Mouse (Mus musculus): ENCODE results near the gene Cpsf4. TPM values are rescaled to one million over a fixed set of nuclear protein-coding genes. Genes with fewer than 3 reads are reported as not detected.
"Not testable (repeated sequence)": the region's sequence is repeated elsewhere in the genome, so short reads cannot be mapped to it uniquely, and the experiment has no call there.

Gene Cpsf4
- polyA plus RNA-seq, 1 experiment from 2014 or later = 27.3 TPM

GRCm38 (mm10) chr5:145219981-145220380 lies 53.0 kb downstream of the Cpsf4 start:
- no peak for DNase-seq (ENCODE audit: low spot score)
- no peaks in the 10 kb centered on the region for H3K27me3 ChIP-seq (ENCODE audit: control insufficient read depth, insufficient read depth, low read length)
- no peaks in the 10 kb centered on the region for H3K9me3 ChIP-seq (ENCODE audit: control insufficient read depth, low read length)
- H3K4me1 ChIP-seq (replicated peaks; ENCODE audit: control insufficient read depth, insufficient read depth, low read length) = no peaks in the 10 kb centered on the region
- no peak overlapping the region for H3K27ac ChIP-seq (ENCODE audit: low read depth, low read length)
- H3K36me3 ChIP-seq (ENCODE audit: control insufficient read depth, insufficient read depth, low read length) = peaks cover 13% of the 10 kb centered on the region; the same call in 1 of the 2 replicates
- 92% methylated on average over 8 of the region's 8 CpGs for WGBS
- no peak overlapping the region for H3K4me2 ChIP-seq (replicated peaks; ENCODE audit: low read depth, low read length)
- no peak overlapping the region for H3K9ac ChIP-seq (ENCODE audit: low read depth, low read length)
- ATAC-seq (ENCODE audit: low FRiP score) = no peak
- H3K4me3 ChIP-seq (ENCODE audit: low read depth, low read length) = no peak overlapping the region

- Histone ChIP-seq H3K36me3 (ENCODE audit: control insufficient read depth, insufficient read depth, low read length) (peaks cover 13% of the 10 kb centered on the region; the same call in 1 of the 2 replicates), H3K9ac (ENCODE audit: low read depth, low read length) (no peak overlapping the region), H3K4me2 (replicated peaks; ENCODE audit: low read depth, low read length) (no peak overlapping the region), H3K4me1 (replicated peaks; ENCODE audit: control insufficient read depth, insufficient read depth, low read length) (no peaks in the 10 kb centered on the region), H3K9me3 (ENCODE audit: control insufficient read depth, low read length) (no peaks in the 10 kb centered on the region), H3K4me3 (ENCODE audit: low read depth, low read length) (no peak overlapping the region), H3K27me3 (ENCODE audit: control insufficient read depth, insufficient read depth, low read length) (no peaks in the 10 kb centered on the region), H3K27ac (ENCODE audit: low read depth, low read length) (no peak overlapping the region)
- DNase-seq (ENCODE audit: low spot score) = no peak
- no peak for ATAC-seq (ENCODE audit: low FRiP score)
- WGBS = 85% methylated on average over 5 of the region's 5 CpGs
Observed at GRCm38 (mm10) chr5:145222840-145223239, 55.8 kb downstream of the Cpsf4 start.

DNA sequence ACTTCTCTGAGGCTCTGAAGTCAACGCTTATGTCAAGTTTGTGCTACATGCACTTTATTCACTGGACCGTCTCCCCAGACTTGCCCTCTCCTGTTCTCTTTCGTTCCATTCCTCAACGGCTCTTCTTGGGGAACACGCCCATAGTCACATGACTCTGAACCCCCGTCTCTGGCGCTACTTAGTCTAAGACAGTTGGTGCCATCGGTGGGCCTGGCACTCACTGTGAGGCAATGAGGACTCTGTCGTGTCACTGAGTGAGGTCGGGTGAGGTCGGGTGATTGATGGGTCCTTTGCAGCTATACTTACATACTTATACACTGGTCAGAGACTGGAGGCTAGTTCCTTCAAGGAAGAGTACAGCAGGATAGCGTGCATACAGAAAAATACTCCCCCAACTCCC lies 56.4 kb downstream of the Cpsf4 start:
- H3K27me3 ChIP-seq (ENCODE audit: control insufficient read depth, insufficient read depth, low read length) = no peaks in the 10 kb centered on the region
- DNase-seq (ENCODE audit: low spot score) (no peak), ATAC-seq (ENCODE audit: low FRiP score) (no peak)
- 84% methylated on average over 12 of the region's 12 CpGs for WGBS
- no peaks in the 10 kb centered on the region for H3K9me3 ChIP-seq (ENCODE audit: control insufficient read depth, low read length)
- no peaks in the 10 kb centered on the region for H3K4me1 ChIP-seq (replicated peaks; ENCODE audit: control insufficient read depth, insufficient read depth, low read length)
- H3K36me3 ChIP-seq (ENCODE audit: control insufficient read depth, insufficient read depth, low read length) = peaks cover 11% of the 10 kb centered on the region; the same call in 1 of the 2 replicates
- H3K4me2 ChIP-seq (replicated peaks; ENCODE audit: low read depth, low read length) = no peak overlapping the region
- no peak overlapping the region for H3K4me3 ChIP-seq (ENCODE audit: low read depth, low read length)
- no peak overlapping the region for H3K9ac ChIP-seq (ENCODE audit: low read depth, low read length)
- no peak overlapping the region for H3K27ac ChIP-seq (ENCODE audit: low read depth, low read length)

DNA sequence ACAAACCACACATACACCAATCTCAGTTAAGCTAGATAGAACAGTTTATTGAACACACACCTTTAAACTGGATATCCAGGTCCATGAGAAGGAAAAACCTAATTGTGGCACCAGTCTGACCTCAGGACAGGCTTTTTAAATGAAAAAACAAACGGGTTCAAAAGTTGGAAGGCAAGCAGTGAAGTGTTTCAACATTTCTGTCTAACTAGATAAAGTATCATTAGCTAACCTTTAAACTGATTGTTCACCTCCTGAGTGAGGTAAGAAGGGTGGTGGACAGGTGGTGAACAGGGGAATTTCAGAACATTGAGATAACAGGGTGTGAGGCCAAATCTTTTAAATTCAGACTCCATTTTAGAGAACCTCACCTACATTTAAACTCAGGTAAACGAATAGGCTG lies 59.4 kb downstream of the Cpsf4 start:
- WGBS = 61% methylated on average over 2 of the region's 2 CpGs
- ATAC-seq (ENCODE audit: low FRiP score) = no peak
- no peaks in the 10 kb centered on the region for H3K36me3 ChIP-seq (ENCODE audit: control insufficient read depth, insufficient read depth, low read length)
- H3K4me1 ChIP-seq (replicated peaks; ENCODE audit: control insufficient read depth, insufficient read depth, low read length) = no peaks in the 10 kb centered on the region
- H3K27me3 ChIP-seq (ENCODE audit: control insufficient read depth, insufficient read depth, low read length) = no peaks in the 10 kb centered on the region
- no peak overlapping the region for H3K9ac ChIP-seq (ENCODE audit: low read depth, low read length)
- no peaks in the 10 kb centered on the region for H3K9me3 ChIP-seq (ENCODE audit: control insufficient read depth, low read length)
- no peak overlapping the region for H3K4me3 ChIP-seq (ENCODE audit: low read depth, low read length)
- H3K27ac ChIP-seq (ENCODE audit: low read depth, low read length) = no peak overlapping the region
- no peak overlapping the region for H3K4me2 ChIP-seq (replicated peaks; ENCODE audit: low read depth, low read length)
- no peak for DNase-seq (ENCODE audit: low spot score)

- not testable (repeated sequence) for H3K4me1 ChIP-seq (replicated peaks; ENCODE audit: control insufficient read depth, insufficient read depth, low read length); H3K4me2 ChIP-seq (replicated peaks; ENCODE audit: low read depth, low read length); ATAC-seq (ENCODE audit: low FRiP score); H3K36me3 ChIP-seq (ENCODE audit: control insufficient read depth, insufficient read depth, low read length); H3K27ac ChIP-seq (ENCODE audit: low read depth, low read length); H3K4me3 ChIP-seq (ENCODE audit: low read depth, low read length); DNase-seq (ENCODE audit: low spot score); H3K9me3 ChIP-seq (ENCODE audit: control insufficient read depth, low read length); H3K9ac ChIP-seq (ENCODE audit: low read depth, low read length); H3K27me3 ChIP-seq (ENCODE audit: control insufficient read depth, insufficient read depth, low read length)
- WGBS = 87% methylated on average over 6 of the region's 6 CpGs
Observed at GRCm38 (mm10) chr5:145229283-145229682, 62.3 kb downstream of the Cpsf4 start.

DNA sequence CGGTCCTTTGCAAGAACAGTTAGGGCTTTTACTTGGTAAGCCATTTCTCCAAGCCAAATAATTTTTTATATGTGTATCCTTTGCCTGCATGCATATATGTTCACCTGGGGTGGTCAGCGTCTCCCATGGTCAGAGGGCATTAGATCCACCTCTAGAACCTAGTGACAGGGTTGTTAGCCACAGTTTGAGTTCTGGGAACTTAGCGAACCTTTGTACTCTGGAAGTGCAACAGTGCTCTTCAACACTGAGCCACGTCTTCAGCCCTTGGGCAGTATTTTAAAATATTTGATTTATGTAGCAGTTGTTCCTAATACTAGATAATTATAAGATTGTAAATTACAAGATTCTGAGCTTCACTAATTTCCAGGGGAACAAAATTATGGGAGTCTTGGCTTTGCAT lies 63.6 kb downstream of the Cpsf4 start:
- WGBS = 87% methylated on average over 4 of the region's 4 CpGs
- no peaks in the 10 kb centered on the region for H3K4me1 ChIP-seq (replicated peaks; ENCODE audit: control insufficient read depth, insufficient read depth, low read length)
- no peak overlapping the region; the same call in 1 of the 2 replicates for H3K4me3 ChIP-seq (ENCODE audit: low read depth, low read length)
- H3K9me3 ChIP-seq (ENCODE audit: control insufficient read depth, low read length) = no peaks in the 10 kb centered on the region
- H3K27me3 ChIP-seq (ENCODE audit: control insufficient read depth, insufficient read depth, low read length) = no peaks in the 10 kb centered on the region
- DNase-seq (ENCODE audit: low spot score) (no peak), ATAC-seq (ENCODE audit: low FRiP score) (no peak)
- H3K36me3 ChIP-seq (ENCODE audit: control insufficient read depth, insufficient read depth, low read length) = no peaks in the 10 kb centered on the region; the same call in 1 of the 2 replicates
- H3K27ac ChIP-seq (ENCODE audit: low read depth, low read length) = no peak overlapping the region
- H3K9ac ChIP-seq (ENCODE audit: low read depth, low read length) = no peak overlapping the region
- H3K4me2 ChIP-seq (replicated peaks; ENCODE audit: low read depth, low read length) = peak overlapping the region; percentile 68

- peak; percentile 98 for ATAC-seq (ENCODE audit: low FRiP score)
- peak within 1 kb of the TSS; percentile 96 for H3K9ac ChIP-seq (ENCODE audit: low read depth, low read length)
Observed at GRCm38 (mm10) chr5:145231367-145231871, 64.4 kb downstream of the Cpsf4 start, which contains the start of gene Zfp655. Gene Zfp655, plus strand, starts transcription at chr5:145231715.

More at GRCm38 (mm10) chr5:145231367-145231871, 64.4 kb downstream of the Cpsf4 start, which contains the start of gene Zfp655:
- Histone ChIP-seq H3K4me1 (replicated peaks; ENCODE audit: control insufficient read depth, insufficient read depth, low read length) (no peaks in the 10 kb centered on the region), H3K36me3 (ENCODE audit: control insufficient read depth, insufficient read depth, low read length) (no peaks in the 10 kb centered on the region; the same call in 1 of the 2 replicates), H3K9me3 (ENCODE audit: control insufficient read depth, low read length) (no peaks in the 10 kb centered on the region), H3K27me3 (ENCODE audit: control insufficient read depth, insufficient read depth, low read length) (no peaks in the 10 kb centered on the region), H3K27ac (ENCODE audit: low read depth, low read length) (peak within 1 kb of the TSS; percentile 88), H3K4me3 (ENCODE audit: low read depth, low read length) (peak within 1 kb of the TSS; percentile 99), H3K4me2 (replicated peaks; ENCODE audit: low read depth, low read length) (peak within 1 kb of the TSS; percentile 68)
- peak; percentile 97 for DNase-seq (ENCODE audit: low spot score)
- WGBS = under 1% methylated on average over 42 of the region's 42 CpGs

Other genes starting within 250 kb of the Cpsf4 start
- 16.6 and 18.1 TPM in 2 replicates for gene Smurf1, start 201.4 kb upstream of the Cpsf4 start, polyA plus RNA-seq (2014; fragmentation: Nextera tagmentation; extraction: Ambion mirVana)
- gene Gm4871, start 134.5 kb upstream of the Cpsf4 start, polyA plus RNA-seq (2014; fragmentation: Nextera tagmentation; extraction: Ambion mirVana) = not detected in 2 replicates
- gene 1700018F24Rik, start 124.2 kb upstream of the Cpsf4 start, polyA plus RNA-seq (2014; fragmentation: Nextera tagmentation; extraction: Ambion mirVana) = 0.13 TPM in 1 of 2 replicates, not detected in the other
- gene Arpc1a, start 83.4 kb upstream of the Cpsf4 start, polyA plus RNA-seq (2014; fragmentation: Nextera tagmentation; extraction: Ambion mirVana) = 179 and 185 TPM in 2 replicates
- not detected in 2 replicates for gene Kpna7, start 83.2 kb upstream of the Cpsf4 start, polyA plus RNA-seq (2014; fragmentation: Nextera tagmentation; extraction: Ambion mirVana)
- gene Arpc1b, start 53.0 kb upstream of the Cpsf4 start, polyA plus RNA-seq (2014; fragmentation: Nextera tagmentation; extraction: Ambion mirVana) = 49.3 and 54.3 TPM in 2 replicates
- gene Pdap1, start 27.0 kb upstream of the Cpsf4 start, polyA plus RNA-seq (2014; fragmentation: Nextera tagmentation; extraction: Ambion mirVana) = 127 and 138 TPM in 2 replicates
- 265 and 269 TPM in 2 replicates for gene Bud31, start 26.9 kb upstream of the Cpsf4 start, polyA plus RNA-seq (2014; fragmentation: Nextera tagmentation; extraction: Ambion mirVana)
- gene Ptcd1, start 105 bp upstream of the Cpsf4 start, polyA plus RNA-seq (2014; fragmentation: Nextera tagmentation; extraction: Ambion mirVana) = 12.3 and 15.9 TPM in 2 replicates
- 486 and 490 TPM in 2 replicates for gene Atp5j2, start 24.8 kb downstream of the Cpsf4 start, polyA plus RNA-seq (2014; fragmentation: Nextera tagmentation; extraction: Ambion mirVana)
- 8.8 and 9.0 TPM in 2 replicates for gene Zkscan14, start 34.7 kb downstream of the Cpsf4 start, polyA plus RNA-seq (2014; fragmentation: Nextera tagmentation; extraction: Ambion mirVana)
- gene Zkscan5, start 37.3 kb downstream of the Cpsf4 start, polyA plus RNA-seq (2014; fragmentation: Nextera tagmentation; extraction: Ambion mirVana) = 15.4 and 18.5 TPM in 2 replicates
- gene Zfp655, start 64.5 kb downstream of the Cpsf4 start, polyA plus RNA-seq (2014; fragmentation: Nextera tagmentation; extraction: Ambion mirVana) = 45.9 and 47.6 TPM in 2 replicates
- gene Zscan25, start 113.3 kb downstream of the Cpsf4 start, polyA plus RNA-seq (2014; fragmentation: Nextera tagmentation; extraction: Ambion mirVana) = 0.53 and 1.3 TPM in 2 replicates
- gene Cyp3a57, start 178.1 kb downstream of the Cpsf4 start, polyA plus RNA-seq (2014; fragmentation: Nextera tagmentation; extraction: Ambion mirVana) = not detected in 2 replicates

Measured in hindbrain, embryonic 11.5 days (tissue).